8 mouse cellular contexts compared by ENCODE assay signal in genomic region chr4:99120211-99121122, GRCm38 (mm10). TPM values are rescaled to one million over a fixed set of nuclear protein-coding genes. Genes with fewer than 3 reads are reported as not detected.
DNase-seq lines count a peak whose midpoint lies in the region; ATAC-seq and TF ChIP-seq lines count a peak whose summit lies in the region.

Dock7 (minus strand) TSS chr4:99120915.

- H3K9ac ChIP-seq in ES-Bruce4 (ENCODE audit: low read depth, poor library complexity, severe bottlenecking), result peak within 1 kb of the TSS; percentile 90
- peak within 1 kb of the TSS; percentile 92 for H3K9ac ChIP-seq in forebrain, embryonic 12.5 days
- H3K9ac ChIP-seq in heart, embryonic 15.5 days, result peak within 1 kb of the TSS; percentile 92
- H3K9ac ChIP-seq in liver, embryonic 12.5 days, result peak within 1 kb of the TSS; percentile 87
- H3K9ac ChIP-seq in stomach, embryonic 15.5 days, result peak within 1 kb of the TSS; percentile 93

- no peak for TF ChIP-seq EP300 in ES-Bruce4 (IDR thresholded peaks at IDR 0.05; ENCODE audit: insufficient read depth, low read depth, low read length)

- H3K4me1 ChIP-seq in ES-Bruce4 (ENCODE audit: control insufficient read depth, insufficient read depth, low read length), result no peaks in the 10 kb centered on the region
- peaks cover 48% of the 10 kb centered on the region for H3K4me1 ChIP-seq in forebrain, embryonic 12.5 days
- H3K4me1 ChIP-seq in heart, embryonic 15.5 days (replicated peaks), result peaks cover 26% of the 10 kb centered on the region
- H3K4me1 ChIP-seq in liver, embryonic 12.5 days, result peaks cover 51% of the 10 kb centered on the region
- H3K4me1 ChIP-seq in stomach, embryonic 15.5 days, result peaks cover 18% of the 10 kb centered on the region

- peak within 1 kb of the TSS; percentile 69 for H3K4me2 ChIP-seq in forebrain, embryonic 12.5 days
- H3K4me2 ChIP-seq in heart, embryonic 15.5 days, result peak within 1 kb of the TSS; percentile 80
- H3K4me2 ChIP-seq in liver, embryonic 12.5 days, result peak within 1 kb of the TSS; percentile 96
- H3K4me2 ChIP-seq in stomach, embryonic 15.5 days, result peak within 1 kb of the TSS; percentile 81

- no peak within 1 kb of the TSS for H3K27ac ChIP-seq in ES-Bruce4 (ENCODE audit: insufficient read depth, low read length)
- H3K27ac ChIP-seq in forebrain, embryonic 12.5 days, result peak within 1 kb of the TSS; percentile 93
- peak within 1 kb of the TSS; percentile 56 for H3K27ac ChIP-seq in heart, embryonic 15.5 days
- H3K27ac ChIP-seq in liver, embryonic 12.5 days, result peak within 1 kb of the TSS; percentile 74
- peak within 1 kb of the TSS; percentile 74 for H3K27ac ChIP-seq in stomach, embryonic 15.5 days

- TF ChIP-seq CTCF in ES-Bruce4 (IDR thresholded peaks at IDR 0.05; ENCODE audit: low read depth, low read length), result no peak

- peak; percentile 93 for DNase-seq in kidney, postnatal 14 days
- DNase-seq in neural tube, embryonic 10.5 days (ENCODE audit: extremely low spot score, low spot score), result peak; percentile 92

- under 1% methylated on average over 93 of the region's 117 CpGs for WGBS in forebrain, embryonic 12.5 days
- 0% methylated on average over 93 of the region's 117 CpGs for WGBS in heart, embryonic 15.5 days
- WGBS in liver, embryonic 12.5 days (ENCODE audit: insufficient replicate concordance), result under 1% methylated on average over 93 of the region's 117 CpGs
- under 1% methylated on average over 93 of the region's 117 CpGs for WGBS in stomach, embryonic 15.5 days

- H3K27me3 ChIP-seq in ES-Bruce4 (ENCODE audit: control insufficient read depth, insufficient read depth, low read length, poor library complexity, severe bottlenecking), result no peaks in the 10 kb centered on the region
- no peaks in the 10 kb centered on the region for H3K27me3 ChIP-seq in forebrain, embryonic 12.5 days
- no peaks in the 10 kb centered on the region for H3K27me3 ChIP-seq in heart, embryonic 15.5 days
- H3K27me3 ChIP-seq in liver, embryonic 12.5 days (replicated peaks), result no peaks in the 10 kb centered on the region
- H3K27me3 ChIP-seq in stomach, embryonic 15.5 days (replicated peaks), result no peaks in the 10 kb centered on the region

- H3K4me3 ChIP-seq in ES-Bruce4 (ENCODE audit: low read depth, low read length), result peak within 1 kb of the TSS; percentile 80
- peak within 1 kb of the TSS; percentile 97 for H3K4me3 ChIP-seq in forebrain, embryonic 12.5 days (replicated peaks)
- H3K4me3 ChIP-seq in heart, embryonic 15.5 days, result peak within 1 kb of the TSS; percentile 84
- H3K4me3 ChIP-seq in liver, embryonic 12.5 days, result peak within 1 kb of the TSS; percentile 78
- peak within 1 kb of the TSS; percentile 89 for H3K4me3 ChIP-seq in stomach, embryonic 15.5 days (replicated peaks)

- no peaks in the 10 kb centered on the region for H3K9me3 ChIP-seq in ES-Bruce4 (replicated peaks; ENCODE audit: control insufficient read depth, insufficient read depth, low read length, poor library complexity, severe bottlenecking)
- H3K9me3 ChIP-seq in forebrain, embryonic 12.5 days, result no peaks in the 10 kb centered on the region
- H3K9me3 ChIP-seq in heart, embryonic 15.5 days (replicated peaks), result no peaks in the 10 kb centered on the region
- H3K9me3 ChIP-seq in liver, embryonic 12.5 days (replicated peaks), result no peaks in the 10 kb centered on the region
- no peaks in the 10 kb centered on the region for H3K9me3 ChIP-seq in stomach, embryonic 15.5 days

- ATAC-seq in cerebellum, adult (ENCODE audit: insufficient number of reproducible peaks, low FRiP score, low TSS enrichment), result peak; percentile 81
- ATAC-seq in forebrain, embryonic 12.5 days (ENCODE audit: low FRiP score), result peak; percentile 97
- ATAC-seq in heart, embryonic 15.5 days (replicated peaks; ENCODE audit: insufficient number of reproducible peaks, insufficient read depth, low FRiP score, low read depth), result peak; percentile 96
- peak; percentile 91 for ATAC-seq in liver, embryonic 12.5 days
- peak; percentile 94 for ATAC-seq in stomach, embryonic 15.5 days (ENCODE audit: insufficient read depth, low FRiP score, low read depth)

- no peaks in the 10 kb centered on the region for H3K36me3 ChIP-seq in ES-Bruce4 (ENCODE audit: control insufficient read depth, insufficient read depth, low read length, poor library complexity, severe bottlenecking)
- no peaks in the 10 kb centered on the region for H3K36me3 ChIP-seq in forebrain, embryonic 12.5 days (replicated peaks)
- H3K36me3 ChIP-seq in heart, embryonic 15.5 days, result no peaks in the 10 kb centered on the region
- no peaks in the 10 kb centered on the region for H3K36me3 ChIP-seq in liver, embryonic 12.5 days
- H3K36me3 ChIP-seq in stomach, embryonic 15.5 days, result no peaks in the 10 kb centered on the region

- no peak for TF ChIP-seq POLR2A in ES-Bruce4 (IDR thresholded peaks at IDR 0.05; ENCODE audit: insufficient read depth, low read length)

RNA-seq across cellular contexts. Expression of gene Dock7, which starts in this region (rescaled TPM):
- polyA plus RNA-seq in ES-Bruce4 (2011; ENCODE audit: insufficient read depth, insufficient read length, low read depth, missing spikeins), result 61.1 and 61.7 TPM in 2 replicates
- 122 and 129 TPM in 2 replicates for polyA plus RNA-seq in forebrain, embryonic 12.5 days (2016; fragmentation: Nextera tagmentation; extraction: Ambion mirVana)
- 20.1 and 25.5 TPM in 2 replicates for polyA plus RNA-seq in heart, embryonic 15.5 days (2015; fragmentation: Nextera tagmentation; extraction: Ambion mirVana)
- polyA plus RNA-seq in liver, embryonic 12.5 days (2016; fragmentation: Nextera tagmentation; extraction: Ambion mirVana), result 18.9 and 20.3 TPM in 2 replicates
- 41.7 and 48.8 TPM in 2 replicates for polyA plus RNA-seq in stomach, embryonic 15.5 days (2015; fragmentation: Nextera tagmentation; extraction: Ambion mirVana)
